Mouse (Mus musculus) testis, adult 2 months (tissue): ENCODE results near the gene Synj1. TPM values are rescaled to one million over a fixed set of nuclear protein-coding genes. Genes with fewer than 3 reads are reported as not detected.

Experiments used
- H3K27ac ChIP-seq: fragments of 200-500 bp; 2 replicates; pipeline ENCODE4 v1.5.1; 2012; ENCODE audit warnings: low read depth, low read length; ENCODE audit not compliant: control insufficient read depth, insufficient read depth
- H3K27me3 ChIP-seq: fragments of 200-500 bp; 2 replicates; pipeline ENCODE4 v1.6.1; 2012; ENCODE audit warnings: mild to moderate bottlenecking, low read length, moderate library complexity; ENCODE audit not compliant: control insufficient read depth, insufficient read depth
- H3K36me3 ChIP-seq: fragments of 200-500 bp; 2 replicates; pipeline ENCODE4 v1.6.1; 2012; ENCODE audit warnings: mild to moderate bottlenecking, low read length; ENCODE audit not compliant: control insufficient read depth, insufficient read depth
- H3K4me1 ChIP-seq: fragments of 200-500 bp; 2 replicates; pipeline ENCODE4 v1.6.1; 2012; ENCODE audit warnings: low read length; ENCODE audit not compliant: control insufficient read depth, insufficient read depth
- H3K4me3 ChIP-seq: fragments of 200-500 bp; 2 replicates; pipeline ENCODE4 v1.5.1; 2012; ENCODE audit warnings: low read depth, mild to moderate bottlenecking, low read length, moderate library complexity, mixed read lengths; ENCODE audit not compliant: control insufficient read depth
- CTCF ChIP-seq: fragments of 200-500 bp; IDR thresholded peaks from 2 replicates; pipeline ENCODE4 v1.5.1; 2012; ENCODE audit warnings: low read depth, mild to moderate bottlenecking, inconsistent platforms, low read length, moderate library complexity; ENCODE audit not compliant: control insufficient read depth, insufficient read depth, insufficient replicate concordance
- POLR2A ChIP-seq: fragments of 200-500 bp; IDR thresholded peaks from 2 replicates; pipeline ENCODE4 v1.6.1; 2012; ENCODE audit warnings: low read depth, mild to moderate bottlenecking, inconsistent platforms, low read length, moderate library complexity; ENCODE audit not compliant: control insufficient read depth
- polyA plus RNA-seq: library from polyadenylated mRNA; depleted of rRNA; stranded (reverse); fragments of >200 nt; gene quantifications from 2 replicates; pipeline ENCODE4 v1.2.3, GENCODE M21; 2012

Synj1 gene
- polyA plus RNA-seq, 1 experiment: 18.9 TPM

DNA sequence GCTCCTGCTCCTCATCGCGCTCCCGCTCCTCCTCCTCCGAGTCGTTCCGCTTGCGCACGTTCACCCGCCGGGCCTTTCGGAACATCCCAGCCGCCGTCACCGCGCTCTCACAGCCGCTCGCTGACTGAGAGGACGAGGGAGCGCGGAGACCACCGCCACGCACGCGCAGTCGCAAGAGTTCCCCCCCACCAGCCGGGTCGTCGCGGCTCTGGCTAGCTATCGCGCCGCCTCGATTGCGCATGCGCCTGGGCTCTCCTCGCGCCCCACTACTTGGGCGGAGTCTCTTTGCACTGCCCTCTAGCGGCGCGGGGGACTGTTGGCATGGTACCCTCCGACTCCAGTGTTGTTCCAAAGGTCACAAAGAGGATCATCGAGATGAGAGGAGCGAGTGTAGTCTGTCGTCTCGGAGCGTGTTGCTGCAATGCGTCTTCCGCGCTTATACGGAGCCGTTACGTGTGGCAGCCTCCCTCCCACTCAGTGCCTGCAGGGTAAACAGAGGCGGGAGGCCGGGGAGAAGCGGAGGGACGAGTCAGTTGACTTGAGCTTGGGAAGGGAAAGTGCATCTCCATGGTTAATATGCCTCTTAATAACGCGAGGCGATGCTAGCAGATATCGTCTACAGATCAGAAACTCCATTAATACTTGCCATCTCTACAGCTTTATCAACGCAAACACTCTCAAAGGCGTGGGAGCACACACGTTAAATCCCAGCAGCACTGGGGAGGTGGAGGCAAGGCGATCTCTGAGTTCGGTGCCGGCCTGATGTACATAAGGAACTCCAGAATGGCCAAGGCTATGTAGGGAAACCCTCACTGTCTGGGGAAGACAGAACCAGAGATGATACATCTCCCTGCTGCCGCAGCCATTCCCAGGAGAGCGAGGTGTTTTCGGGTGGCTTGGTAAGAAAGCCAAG, 33.4 kb upstream of the Synj1 start, which contains the start of gene Paxbp1:
Paxbp1 (minus strand) TSS at position 274 of the 913 bp plus-strand sequence.
- TF ChIP-seq POLR2A: peak; percentile 98
- peak; percentile 95; the same call in 1 of the 2 replicates for TF ChIP-seq CTCF
- Histone ChIP-seq H3K4me3 (peak within 1 kb of the TSS; percentile 92), H3K4me1 (peaks cover 6% of the 10 kb centered on the region; the same call in 1 of the 2 replicates), H3K27ac (peak within 1 kb of the TSS; percentile 89), H3K27me3 (no peaks in the 10 kb centered on the region), H3K36me3 (no peaks in the 10 kb centered on the region)

- Histone ChIP-seq H3K4me3 (peak overlapping the region; percentile 92), H3K36me3 (no peaks in the 10 kb centered on the region), H3K27ac (peak overlapping the region; percentile 83), H3K4me1 (peaks cover 6% of the 10 kb centered on the region; the same call in 1 of the 2 replicates), H3K27me3 (no peaks in the 10 kb centered on the region)
- no peak for TF ChIP-seq CTCF
- no peak for TF ChIP-seq POLR2A
Observed at GRCm38 (mm10) chr16:91043461-91044248, 32.5 kb upstream of the Synj1 start.

GRCm38 (mm10) chr16:91042640-91043039, 31.5 kb upstream of the Synj1 start:
- no peaks in the 10 kb centered on the region for H3K36me3 ChIP-seq
- no peak for TF ChIP-seq CTCF
- no peak for TF ChIP-seq POLR2A
- H3K27me3 ChIP-seq: no peaks in the 10 kb centered on the region
- peaks cover 6% of the 10 kb centered on the region; the same call in 1 of the 2 replicates for H3K4me1 ChIP-seq
- H3K27ac ChIP-seq: no peak overlapping the region
- peak overlapping the region; percentile 67 for H3K4me3 ChIP-seq

DNA sequence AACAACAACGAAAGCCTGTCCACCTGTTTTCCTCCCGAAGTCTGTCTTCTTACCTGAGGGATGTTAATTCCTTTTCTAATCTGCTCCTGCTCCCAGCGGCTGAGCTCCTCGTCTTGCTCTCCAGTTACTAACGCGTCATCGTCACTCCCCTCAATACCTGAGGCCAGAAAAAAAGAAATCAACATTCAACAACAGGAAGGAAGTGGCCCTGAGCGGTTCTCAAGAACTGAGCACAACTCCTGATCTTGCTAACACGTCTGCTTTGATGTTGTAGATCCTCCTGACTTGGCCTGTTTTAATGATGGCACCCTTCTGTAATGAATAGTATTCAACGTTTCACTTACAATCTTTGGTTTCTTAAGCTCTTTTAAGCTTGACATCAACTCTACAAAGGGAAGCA, 24.8 kb upstream of the Synj1 start:
- Histone ChIP-seq H3K36me3 (peaks cover 3% of the 10 kb centered on the region), H3K4me1 (no peaks in the 10 kb centered on the region), H3K27ac (no peak overlapping the region), H3K4me3 (peak overlapping the region; percentile 33; the same call in 1 of the 2 replicates), H3K27me3 (no peaks in the 10 kb centered on the region)
- no peak for TF ChIP-seq CTCF
- TF ChIP-seq POLR2A: no peak

DNA sequence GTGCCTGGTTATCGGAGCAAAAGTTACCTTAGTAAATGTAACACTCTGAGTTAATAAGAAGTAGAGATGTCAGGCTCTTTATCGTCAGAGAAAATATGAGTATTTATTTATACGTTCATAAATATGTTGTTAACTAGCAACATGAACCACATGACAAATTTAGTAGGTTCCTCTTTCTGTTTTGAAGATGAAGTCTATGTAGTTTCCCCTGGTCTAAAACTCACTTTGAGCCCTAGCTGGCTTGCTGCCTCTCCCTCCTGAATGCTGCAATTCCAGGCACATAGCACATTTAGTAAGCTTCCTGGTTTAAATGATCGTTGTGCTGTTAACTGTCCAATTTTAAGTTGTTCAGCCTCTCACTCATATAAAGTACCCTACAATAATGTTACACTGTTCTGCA, 19.6 kb upstream of the Synj1 start:
- Histone ChIP-seq H3K4me1 (no peaks in the 10 kb centered on the region), H3K36me3 (peaks cover 5% of the 10 kb centered on the region), H3K27me3 (no peaks in the 10 kb centered on the region), H3K4me3 (no peak overlapping the region), H3K27ac (no peak overlapping the region)
- no peak for TF ChIP-seq POLR2A
- TF ChIP-seq CTCF: no peak

GRCm38 (mm10) chr16:91029901-91030300, 18.8 kb upstream of the Synj1 start:
- TF ChIP-seq POLR2A (no peak), CTCF (no peak)
- H3K4me3 ChIP-seq: no peak overlapping the region
- peaks cover 5% of the 10 kb centered on the region for H3K36me3 ChIP-seq
- H3K27ac ChIP-seq: no peak overlapping the region
- no peaks in the 10 kb centered on the region for H3K27me3 ChIP-seq
- no peaks in the 10 kb centered on the region for H3K4me1 ChIP-seq
